Mouse (Mus musculus) limb, embryonic 12.5 days (tissue): ENCODE results near the gene Rhov. TPM values are rescaled to one million over a fixed set of nuclear protein-coding genes. Genes with fewer than 3 reads are reported as not detected.

ENCODE experiments used
- ATAC-seq: fragments of 200-750 bp; cut with Nextera tagmentation; 2 replicates; pipeline ENCODE4 v1.8.0; 2017; ENCODE audit warnings: low read depth, moderate TSS enrichment; ENCODE audit not compliant: insufficient number of reproducible peaks, insufficient read depth, low FRiP score, low TSS enrichment
- H3K27ac ChIP-seq: fragments of 300-500 bp; sonication (generic); 2 replicates; pipeline ENCODE4 v1.5.1; 2016; ENCODE audit warnings: mild to moderate bottlenecking, moderate library complexity
- H3K27me3 ChIP-seq: fragments of 300-500 bp; sonication (generic); 2 replicates; pipeline ENCODE4 v1.6.1; 2016; ENCODE audit warnings: mild to moderate bottlenecking, moderate library complexity
- H3K36me3 ChIP-seq: fragments of 300-500 bp; sonication (generic); 2 replicates; pipeline ENCODE4 v1.6.1; 2016; ENCODE audit warnings: mild to moderate bottlenecking, moderate library complexity
- H3K4me1 ChIP-seq: fragments of 300-500 bp; sonication (generic); replicated peaks from 2 replicates; pipeline ENCODE4 v1.6.1; 2016
- H3K4me2 ChIP-seq: fragments of 300-500 bp; sonication (generic); 2 replicates; pipeline ENCODE4 v1.6.1; 2016; ENCODE audit warnings: mild to moderate bottlenecking, moderate library complexity
- H3K4me3 ChIP-seq: fragments of 300-500 bp; sonication (generic); replicated peaks from 2 replicates; pipeline ENCODE4 v1.5.1; 2016; ENCODE audit warnings: mild to moderate bottlenecking
- H3K9ac ChIP-seq: fragments of 300-500 bp; sonication (generic); replicated peaks from 2 replicates; pipeline ENCODE4 v1.6.1; 2016; ENCODE audit warnings: mild to moderate bottlenecking, moderate library complexity
- H3K9me3 ChIP-seq: fragments of 300-500 bp; sonication (generic); 2 replicates; pipeline ENCODE4 v1.6.1; 2016; ENCODE audit warnings: mild to moderate bottlenecking, moderate library complexity
- WGBS: fragments of 180-500 bp; shearing (Covaris S2); methylation state at CpG from one replicate; pipeline ENCODE4 v1.1.7; 2016; 5-methylcytosine and 5-hydroxymethylcytosine counted together
- polyA plus RNA-seq: library from polyadenylated mRNA; unstranded; fragments of >200 nt; fragmentation: Nextera tagmentation; extraction: Ambion mirVana; gene quantifications from 2 replicates; pipeline ENCODE4 v1.2.1, GENCODE M21; 2016

Gene Rhov
- 8.5 TPM in 2 replicates for polyA plus RNA-seq

DNA sequence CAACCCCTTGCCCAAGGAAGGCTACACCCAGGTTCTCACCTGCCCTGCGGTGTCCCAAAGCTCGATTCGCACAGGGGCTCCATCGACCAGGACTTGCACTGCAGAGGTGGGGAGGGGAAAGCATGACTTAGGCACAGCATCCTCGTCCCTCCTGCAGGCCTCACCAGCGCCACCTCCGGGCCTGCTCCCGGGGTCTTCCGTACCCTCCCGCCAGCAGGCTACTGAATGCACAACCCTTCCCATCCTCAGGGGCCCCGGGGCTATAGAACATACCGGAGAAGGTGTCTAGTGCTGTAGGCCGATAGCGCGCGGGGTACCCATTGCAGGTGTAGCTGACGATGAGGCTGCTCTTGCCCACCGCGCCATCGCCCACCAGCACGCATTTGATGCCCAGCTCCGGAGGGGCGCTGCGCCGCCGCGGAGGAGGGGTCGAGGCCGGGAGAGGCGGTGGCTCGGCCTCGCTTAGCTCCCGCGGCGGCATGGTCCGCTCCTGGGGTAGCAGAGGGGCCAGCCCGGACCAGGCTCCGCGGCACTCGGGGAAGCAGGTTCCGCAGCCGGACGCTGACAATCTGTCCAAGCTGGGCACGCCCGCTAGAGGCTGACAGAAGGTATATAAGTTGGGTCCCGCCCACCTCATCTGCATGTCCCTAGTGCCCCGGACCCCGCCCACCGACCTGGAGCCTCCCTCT lies at the start of gene Rhov:
Gene Rhov (minus strand): TSS at position 630 of the 689 bp plus-strand sequence.
- under 1% methylated on average over 49 of the region's 49 CpGs for WGBS
- ATAC-seq: peak; percentile 64

DNA sequence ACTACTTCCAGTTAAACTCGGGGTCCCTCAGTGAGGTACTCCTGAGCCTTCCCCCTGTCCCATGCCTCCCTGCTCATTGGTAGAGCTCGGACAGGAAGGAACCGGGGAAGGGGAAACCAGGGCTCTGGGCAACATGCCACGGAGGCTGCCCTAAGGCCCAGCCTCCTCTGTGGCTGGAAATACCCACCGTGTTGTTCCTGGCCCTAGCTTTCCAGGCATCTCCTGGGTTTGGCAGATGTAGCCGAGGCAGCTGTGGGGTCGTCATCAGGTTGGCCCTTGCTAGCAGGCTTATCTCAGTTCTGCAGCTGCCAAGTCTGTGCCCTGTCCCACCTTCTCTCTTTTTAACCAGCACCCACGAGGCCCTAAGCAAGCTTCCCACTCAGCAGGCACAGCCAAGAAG lies 49.5 kb upstream of the Rhov start:
- Histone ChIP-seq H3K4me2 (no peak overlapping the region), H3K9me3 (no peaks in the 10 kb centered on the region), H3K4me3 (no peak overlapping the region), H3K4me1 (peaks cover 32% of the 10 kb centered on the region), H3K27me3 (peaks cover 63% of the 10 kb centered on the region), H3K36me3 (no peaks in the 10 kb centered on the region), H3K9ac (no peak overlapping the region), H3K27ac (no peak overlapping the region)
- 68% methylated on average over 8 of the region's 8 CpGs for WGBS
- ATAC-seq: no peak

More for the DNA sequence above, at the start of gene Rhov:
- peak within 1 kb of the TSS; percentile 61 for H3K4me3 ChIP-seq
- H3K9ac ChIP-seq: peak within 1 kb of the TSS; percentile 63
- no peaks in the 10 kb centered on the region for H3K36me3 ChIP-seq
- H3K4me2 ChIP-seq: peak within 1 kb of the TSS; percentile 97
- no peaks in the 10 kb centered on the region for H3K4me1 ChIP-seq
- no peaks in the 10 kb centered on the region for H3K9me3 ChIP-seq
- H3K27ac ChIP-seq: no peak within 1 kb of the TSS
- peaks cover 41% of the 10 kb centered on the region for H3K27me3 ChIP-seq

DNA sequence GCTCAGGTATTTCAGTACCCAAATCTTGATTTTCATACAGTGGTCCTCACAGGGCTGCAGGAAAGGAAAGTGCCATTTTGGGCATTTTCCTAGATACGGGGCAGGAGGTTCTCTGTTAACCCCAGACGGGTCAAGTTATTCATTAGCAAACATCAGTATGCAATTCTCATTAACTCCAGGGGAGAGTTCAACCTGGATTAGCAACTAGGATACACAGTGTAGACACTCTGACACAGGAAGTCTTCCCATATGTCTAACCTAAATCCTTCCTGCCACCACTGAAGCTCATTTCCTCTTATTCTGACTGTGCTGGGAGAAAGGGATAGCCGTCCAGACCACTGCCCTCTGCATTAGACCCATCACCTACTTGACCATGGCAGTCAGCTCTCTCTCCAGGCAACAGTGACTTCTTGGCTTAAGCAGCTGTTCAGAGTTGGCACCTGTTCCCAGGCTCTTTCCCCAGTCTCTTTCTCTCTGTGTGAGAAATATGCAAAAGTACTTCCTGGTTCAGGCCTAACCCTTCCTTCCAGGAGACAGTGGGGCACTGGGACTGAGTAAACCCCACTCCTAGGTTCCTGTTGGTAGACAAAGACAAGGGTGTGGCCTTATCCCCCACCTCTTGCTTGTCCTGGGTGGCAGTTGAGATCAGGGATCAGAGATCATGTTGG lies 47.1 kb upstream of the Rhov start:
- H3K4me1 ChIP-seq: peaks cover 29% of the 10 kb centered on the region
- no peaks in the 10 kb centered on the region for H3K9me3 ChIP-seq
- H3K36me3 ChIP-seq: no peaks in the 10 kb centered on the region
- no peak for ATAC-seq
- H3K27ac ChIP-seq: no peak overlapping the region
- no peak overlapping the region for H3K4me2 ChIP-seq
- H3K9ac ChIP-seq: no peak overlapping the region
- H3K27me3 ChIP-seq: peaks cover 42% of the 10 kb centered on the region
- no peak overlapping the region for H3K4me3 ChIP-seq
- 68% methylated on average over 3 of the region's 3 CpGs for WGBS

DNA sequence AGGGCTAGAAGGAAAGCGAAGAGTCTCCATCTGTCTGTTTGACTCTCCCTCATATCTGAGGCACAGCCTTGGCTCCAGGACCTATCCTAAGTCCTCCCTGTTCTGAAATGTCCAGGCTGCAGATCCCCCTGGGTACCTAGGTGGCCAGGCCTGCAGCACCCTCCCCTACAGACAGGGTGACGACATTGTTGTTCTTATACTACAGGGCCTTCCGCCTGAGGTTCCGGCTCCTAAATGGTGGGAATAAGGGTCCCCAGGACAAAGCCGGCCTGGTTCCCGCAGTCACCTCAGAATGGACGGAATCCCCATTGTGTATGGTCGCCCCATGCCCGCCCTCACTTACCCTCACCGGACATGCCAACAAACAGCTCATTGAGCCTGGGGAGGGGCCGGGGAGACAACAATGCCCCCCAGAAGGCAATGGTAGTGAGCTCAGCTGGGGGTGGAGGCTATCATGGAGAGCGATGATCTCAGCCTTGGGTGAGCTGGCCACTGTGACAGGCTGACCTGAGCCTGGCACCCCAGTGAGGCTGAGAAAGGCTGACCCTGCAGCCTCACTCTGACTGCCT lies 43.8 kb upstream of the Rhov start:
- H3K4me3 ChIP-seq: no peak overlapping the region
- WGBS: 82% methylated on average over 12 of the region's 12 CpGs
- no peak overlapping the region for H3K9ac ChIP-seq
- H3K27ac ChIP-seq: 0 out of 2 replicates have a peak overlapping the region, but pooled peaks have one; percentile 45
- H3K4me1 ChIP-seq: peaks cover 38% of the 10 kb centered on the region
- peaks cover 9% of the 10 kb centered on the region for H3K27me3 ChIP-seq
- H3K4me2 ChIP-seq: no peak overlapping the region
- no peaks in the 10 kb centered on the region for H3K9me3 ChIP-seq
- H3K36me3 ChIP-seq: no peaks in the 10 kb centered on the region
- no peak for ATAC-seq

DNA sequence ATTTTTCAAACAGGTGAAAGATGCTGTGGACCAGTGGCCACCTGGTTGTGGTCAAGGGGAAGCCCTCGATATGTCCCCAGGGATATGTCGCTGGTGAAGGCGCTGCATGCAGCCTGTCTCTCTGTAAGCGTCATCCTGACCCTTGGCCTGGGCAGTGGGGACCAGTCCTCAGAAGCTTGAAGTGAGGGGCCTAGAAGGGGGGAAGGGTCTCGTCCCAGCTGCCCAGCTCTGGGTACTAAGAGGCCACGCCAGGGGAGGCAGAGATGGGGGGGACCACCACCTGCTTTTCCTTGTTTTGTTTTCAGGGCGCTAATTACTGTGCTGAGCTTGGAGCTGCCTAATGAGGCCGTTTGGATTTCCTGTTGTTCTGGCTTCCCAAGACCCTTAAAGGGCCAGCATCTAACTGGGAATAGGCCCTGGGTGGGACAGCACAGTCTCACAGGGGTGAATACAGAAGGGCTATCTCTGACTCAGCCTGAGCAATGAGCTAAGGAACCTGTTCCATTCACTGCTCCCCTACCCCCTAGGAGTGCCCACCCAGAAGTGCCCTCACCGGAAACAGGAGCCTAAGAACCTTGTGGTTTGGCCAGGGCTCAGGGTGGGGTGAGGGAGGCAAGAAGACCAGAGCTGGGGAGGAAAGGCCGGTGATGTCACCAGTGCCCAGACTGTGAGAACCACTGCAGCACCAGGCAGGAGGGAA lies 42.9 kb upstream of the Rhov start:
- Histone ChIP-seq H3K4me1 (peaks cover 38% of the 10 kb centered on the region), H3K4me3 (no peak overlapping the region), H3K36me3 (no peaks in the 10 kb centered on the region), H3K9ac (no peak overlapping the region), H3K9me3 (no peaks in the 10 kb centered on the region), H3K4me2 (no peak overlapping the region; the same call in 1 of the 2 replicates), H3K27me3 (0 out of 2 replicates have a peak, but pooled peaks cover 3% of the 10 kb centered on the region), H3K27ac (0 out of 2 replicates have a peak overlapping the region, but pooled peaks have one; percentile 8)
- ATAC-seq: no peak; the same call in 1 of the 2 replicates
- 18% methylated on average over 10 of the region's 10 CpGs for WGBS

DNA sequence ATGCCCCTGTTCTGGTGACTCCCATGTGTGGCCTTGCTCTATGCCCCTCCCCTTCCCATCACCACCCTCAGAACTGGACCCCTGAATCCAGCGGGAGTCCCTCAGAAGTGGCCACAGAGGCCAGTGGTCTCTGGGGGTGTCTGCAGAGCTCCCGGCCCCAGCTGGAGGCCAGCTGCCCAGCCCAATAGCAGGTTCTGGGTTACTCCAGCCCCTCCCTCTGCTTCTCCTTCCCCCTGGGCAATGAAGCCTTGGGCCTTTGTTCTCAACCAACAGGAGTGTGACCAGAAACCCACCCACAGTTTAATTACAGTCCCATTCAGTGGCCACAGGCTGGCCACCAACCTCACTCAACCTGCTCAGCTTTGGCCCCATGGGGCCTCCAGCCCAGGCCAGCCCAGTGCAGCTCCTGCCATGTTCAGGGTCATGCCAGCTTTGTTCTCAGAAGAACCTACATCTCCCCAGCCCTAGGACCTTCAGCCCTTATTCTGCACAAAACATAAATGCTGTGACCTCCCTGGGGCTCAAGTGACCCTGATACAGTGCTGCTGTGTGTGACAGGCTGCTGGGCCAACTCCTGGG lies 41.4 kb upstream of the Rhov start:
- no peak; the same call in 1 of the 2 replicates for ATAC-seq
- Histone ChIP-seq H3K4me3 (no peak overlapping the region), H3K9me3 (no peaks in the 10 kb centered on the region), H3K27me3 (0 out of 2 replicates have a peak, but pooled peaks cover 3% of the 10 kb centered on the region), H3K4me2 (no peak overlapping the region), H3K27ac (no peak overlapping the region), H3K36me3 (no peaks in the 10 kb centered on the region), H3K4me1 (peaks cover 38% of the 10 kb centered on the region), H3K9ac (no peak overlapping the region)
- 31% methylated on average over 2 of the region's 2 CpGs for WGBS

DNA sequence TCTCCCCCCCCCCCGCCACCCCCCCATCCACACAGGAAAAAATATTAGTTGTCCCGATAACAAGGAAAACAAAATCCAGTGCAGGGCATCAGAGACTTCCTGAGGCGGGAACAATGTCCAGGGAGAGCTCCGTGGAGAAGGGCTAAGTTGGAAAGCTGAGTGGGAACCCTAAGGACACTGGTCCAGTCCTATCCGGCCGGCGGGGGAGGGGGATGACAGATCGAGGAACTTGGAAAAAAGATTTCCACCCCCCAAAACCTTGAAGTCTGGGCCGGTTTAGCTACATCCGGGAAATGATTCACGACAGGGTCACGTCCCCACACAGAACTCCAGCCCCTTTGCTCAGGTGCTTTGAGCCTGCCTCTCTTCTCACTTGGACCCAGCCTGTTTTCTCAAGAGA lies 40.5 kb upstream of the Rhov start:
- Histone ChIP-seq H3K4me1 (peaks cover 38% of the 10 kb centered on the region), H3K4me3 (no peak overlapping the region), H3K27ac (no peak overlapping the region), H3K9ac (no peak overlapping the region), H3K4me2 (no peak overlapping the region), H3K27me3 (0 out of 2 replicates have a peak, but pooled peaks cover 3% of the 10 kb centered on the region), H3K36me3 (no peaks in the 10 kb centered on the region), H3K9me3 (no peaks in the 10 kb centered on the region)
- WGBS: 37% methylated on average over 12 of the region's 12 CpGs
- no peak for ATAC-seq

DNA sequence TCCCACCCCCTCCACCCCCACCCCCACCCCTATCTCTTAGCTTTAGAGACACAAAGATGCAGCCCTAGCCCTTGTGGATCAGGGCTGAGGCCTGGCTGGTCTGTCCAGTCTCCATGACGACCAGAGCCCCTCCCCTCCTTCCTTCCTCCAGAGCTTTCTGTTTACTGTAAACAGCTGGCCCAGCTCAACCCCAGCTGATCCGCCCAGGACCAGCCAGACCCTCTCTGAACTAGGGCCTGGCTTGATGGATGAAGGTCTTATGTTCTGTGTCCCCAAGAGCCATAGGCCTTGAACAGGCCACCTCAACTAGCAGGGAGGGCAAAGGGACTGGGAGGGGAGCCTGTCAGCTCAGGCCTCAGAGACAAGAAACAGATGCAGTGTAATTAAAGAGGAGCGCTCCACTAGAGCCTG lies 33.7 kb upstream of the Rhov start:
- H3K9me3 ChIP-seq: no peaks in the 10 kb centered on the region
- no peak overlapping the region for H3K9ac ChIP-seq
- peak overlapping the region; percentile 51; the same call in 1 of the 2 replicates for H3K27ac ChIP-seq
- 9% methylated on average over 3 of the region's 3 CpGs for WGBS
- H3K36me3 ChIP-seq: peaks cover 5% of the 10 kb centered on the region; the same call in 1 of the 2 replicates
- no peaks in the 10 kb centered on the region for H3K27me3 ChIP-seq
- peak; percentile 41; the same call in 1 of the 2 replicates for ATAC-seq
- H3K4me3 ChIP-seq: no peak overlapping the region
- peaks cover 33% of the 10 kb centered on the region for H3K4me1 ChIP-seq
- H3K4me2 ChIP-seq: no peak overlapping the region

DNA sequence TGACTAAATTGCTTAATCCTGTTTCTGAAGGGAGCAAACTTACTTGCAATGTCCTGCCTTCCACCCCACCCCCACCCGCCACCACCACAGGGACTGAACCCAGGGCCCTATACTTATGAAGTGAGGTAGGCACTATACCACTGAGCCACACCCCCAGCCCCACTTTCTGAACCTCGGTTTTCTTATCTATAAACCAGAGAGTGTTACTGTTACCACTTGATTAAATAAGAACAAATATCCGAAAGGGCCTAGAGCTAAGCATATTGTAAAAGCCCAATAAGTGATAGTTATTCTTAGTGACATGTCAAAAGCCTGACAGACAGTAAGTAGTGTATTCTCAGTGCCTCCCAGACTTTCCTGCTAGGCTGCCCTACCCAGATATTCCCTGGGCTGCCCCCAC lies 33.3 kb upstream of the Rhov start:
- WGBS: 53% methylated on average over 3 of the region's 3 CpGs
- H3K4me3 ChIP-seq: no peak overlapping the region
- H3K9me3 ChIP-seq: no peaks in the 10 kb centered on the region
- H3K27me3 ChIP-seq: no peaks in the 10 kb centered on the region
- H3K4me2 ChIP-seq: no peak overlapping the region
- H3K4me1 ChIP-seq: peaks cover 34% of the 10 kb centered on the region
- peaks cover 9% of the 10 kb centered on the region; the same call in 1 of the 2 replicates for H3K36me3 ChIP-seq
- 0 out of 2 replicates have a peak overlapping the region, but pooled peaks have one; percentile 51 for H3K27ac ChIP-seq
- no peak for ATAC-seq
- no peak overlapping the region for H3K9ac ChIP-seq

DNA sequence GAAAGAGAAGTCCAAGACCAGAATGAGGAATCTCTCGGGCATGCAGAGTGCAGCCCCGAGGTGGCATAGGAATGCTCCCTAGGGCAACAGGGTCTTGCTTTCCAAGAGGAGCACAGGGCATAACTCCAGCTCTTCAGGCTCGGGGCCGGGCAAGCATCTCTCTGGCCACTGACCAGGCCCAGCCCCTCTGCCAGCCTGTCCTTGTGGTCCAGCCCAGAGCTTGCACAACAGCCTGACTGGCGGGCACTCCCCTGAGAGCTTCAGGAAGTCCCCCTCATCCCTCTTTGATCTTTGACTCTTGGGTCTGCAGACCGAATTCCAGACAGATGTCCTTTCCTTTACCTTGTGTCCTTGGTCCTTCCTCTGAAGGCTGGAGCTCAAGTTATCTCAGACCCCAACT lies 31.8 kb upstream of the Rhov start:
- H3K27me3 ChIP-seq: no peaks in the 10 kb centered on the region
- no peaks in the 10 kb centered on the region for H3K9me3 ChIP-seq
- 51% methylated on average over 6 of the region's 6 CpGs for WGBS
- H3K9ac ChIP-seq: no peak overlapping the region
- peaks cover 34% of the 10 kb centered on the region for H3K4me1 ChIP-seq
- H3K36me3 ChIP-seq: peaks cover 22% of the 10 kb centered on the region
- no peak for ATAC-seq
- no peak overlapping the region for H3K4me2 ChIP-seq
- no peak overlapping the region for H3K4me3 ChIP-seq
- H3K27ac ChIP-seq: no peak overlapping the region
